Mouse (Mus musculus) R1 (cell line): ENCODE data around the gene Ppil1.
A peak's percentile ranks its signal among the peaks of the same experiment; 100 is the strongest.
"Not testable (repeated sequence)": the region's sequence is repeated elsewhere in the genome, so short reads cannot be mapped to it uniquely, and the experiment has no call there.

Experiments
- DNase-seq: peaks from one replicate; pipeline ENCODE4 v3.0.0-alpha.2; 2018; ENCODE audit warnings: low read depth, low spot score

The Ppil1 gene

DNA sequence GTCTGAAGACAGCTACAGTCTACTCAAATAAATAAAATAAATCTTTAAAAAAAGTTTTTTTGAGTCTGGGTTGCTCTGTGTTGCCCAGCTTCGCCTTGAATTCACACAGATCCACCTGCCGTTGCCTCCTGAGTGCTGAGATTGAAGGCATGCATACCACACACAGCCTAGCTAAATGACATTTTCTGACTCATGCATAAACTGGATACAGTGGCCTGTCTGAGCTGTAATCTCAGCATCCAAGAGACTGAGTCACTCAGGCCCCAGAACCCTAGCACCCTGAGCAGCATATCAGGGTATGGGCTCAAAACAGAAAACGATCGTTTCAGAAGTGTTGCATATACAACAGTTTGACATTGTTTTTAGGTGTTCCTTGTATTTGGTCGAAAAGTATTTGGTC lies 17.6 kb upstream of the Ppil1 start:
- DNase-seq = no peak

DNA sequence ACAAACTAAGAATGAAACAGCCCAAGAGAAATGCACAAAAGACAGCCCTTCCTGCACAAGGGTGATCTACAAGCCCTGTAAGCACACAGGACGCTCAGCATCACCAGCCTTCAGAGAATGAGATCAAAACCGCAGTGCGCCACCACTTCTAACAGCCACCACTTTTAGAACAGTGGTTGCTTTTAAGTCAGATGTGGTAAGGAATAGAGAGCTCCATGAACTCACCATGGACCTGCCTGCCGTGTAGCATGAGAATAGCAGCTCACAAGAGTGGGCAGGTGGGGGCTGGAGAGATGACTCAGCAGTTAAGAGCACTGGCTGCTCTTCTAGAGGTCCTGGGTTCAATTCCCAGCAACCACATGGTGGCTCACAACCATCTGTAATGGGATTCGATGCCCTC lies 16.4 kb upstream of the Ppil1 start:
- peak; percentile 63 for DNase-seq

DNA sequence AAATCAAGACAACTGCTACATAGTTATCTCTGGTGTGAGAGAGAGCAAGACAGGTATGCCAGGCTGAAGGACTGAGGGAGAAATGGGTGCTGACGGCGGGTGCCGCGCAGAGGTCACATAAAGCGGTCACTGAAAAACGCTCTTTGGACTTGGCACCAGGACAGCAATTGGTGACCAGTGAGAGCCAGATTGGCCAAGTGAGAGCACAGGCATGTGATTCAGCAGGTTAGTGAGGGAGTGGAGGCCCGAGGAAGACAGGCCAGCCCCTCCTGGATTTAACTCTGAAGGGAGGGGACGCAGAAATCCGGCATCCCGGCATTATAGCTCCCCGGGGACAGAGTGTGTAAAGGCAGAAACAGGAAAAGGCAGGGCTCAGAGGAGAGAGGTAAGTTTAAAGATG lies 9.9 kb upstream of the Ppil1 start:
- no peak for DNase-seq

DNA sequence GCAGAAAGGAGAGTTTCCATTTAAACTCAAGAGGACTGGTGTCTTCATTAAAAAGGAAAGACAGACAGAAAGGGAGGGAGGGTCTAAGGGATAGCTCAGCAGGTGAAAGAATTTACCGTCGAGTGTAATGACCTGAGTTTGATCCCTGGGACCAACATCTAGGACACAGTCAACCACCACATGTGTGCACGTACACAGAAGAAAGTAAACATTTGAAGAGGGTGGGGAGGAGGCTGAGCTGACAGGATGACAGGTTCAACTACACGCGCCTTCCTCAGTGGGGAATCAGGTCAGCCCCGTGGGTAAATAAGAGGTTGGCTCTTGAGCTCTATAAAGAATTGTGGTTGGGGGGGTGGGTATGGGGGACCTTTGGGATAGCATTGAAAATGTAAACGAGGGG lies 9.2 kb upstream of the Ppil1 start:
- no peak for DNase-seq

DNA sequence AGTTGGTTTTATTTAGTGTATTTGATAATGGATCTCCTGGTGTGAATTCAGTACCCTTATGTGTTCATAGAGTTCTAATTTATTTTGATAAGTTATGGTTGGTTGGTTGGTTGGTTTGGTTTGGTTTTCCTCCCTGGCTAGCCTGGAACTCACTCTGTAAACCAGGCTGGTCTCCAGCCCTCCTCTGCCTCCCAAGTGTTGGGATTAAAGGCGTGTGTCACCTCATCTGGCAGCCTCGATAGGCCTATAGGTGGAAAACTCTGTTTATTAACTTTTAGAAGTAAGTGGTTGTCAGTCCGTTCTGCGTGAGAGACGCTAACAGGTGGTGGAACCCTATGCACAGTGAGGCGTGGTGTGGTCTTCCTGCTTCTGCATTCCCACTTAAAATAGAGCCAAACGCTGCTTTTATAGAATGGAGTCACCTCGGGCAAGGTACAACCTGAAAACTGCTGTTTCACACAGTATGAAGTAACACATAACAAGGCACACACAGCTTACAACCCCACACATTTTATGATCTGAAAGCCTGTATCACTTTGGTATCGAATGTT lies 6.2 kb upstream of the Ppil1 start:
- DNase-seq = no peak

DNA sequence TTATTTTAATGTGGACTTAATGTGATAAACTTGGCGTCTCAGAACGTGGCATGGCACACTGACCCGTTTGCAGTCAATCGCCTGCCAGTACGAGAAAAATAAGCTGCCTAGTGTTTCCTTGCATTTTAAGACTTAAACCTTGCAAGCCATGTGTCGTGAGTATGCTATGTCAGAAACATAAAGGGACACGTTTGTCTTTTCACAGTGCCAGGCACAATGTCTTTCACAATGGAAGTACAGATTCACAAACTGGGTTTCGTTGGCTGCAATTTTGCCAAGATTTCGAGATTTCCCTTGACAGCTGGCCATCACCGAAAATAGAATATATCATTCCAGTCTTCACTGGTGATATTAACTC lies 5.3 kb upstream of the Ppil1 start:
- DNase-seq = no peak

DNA sequence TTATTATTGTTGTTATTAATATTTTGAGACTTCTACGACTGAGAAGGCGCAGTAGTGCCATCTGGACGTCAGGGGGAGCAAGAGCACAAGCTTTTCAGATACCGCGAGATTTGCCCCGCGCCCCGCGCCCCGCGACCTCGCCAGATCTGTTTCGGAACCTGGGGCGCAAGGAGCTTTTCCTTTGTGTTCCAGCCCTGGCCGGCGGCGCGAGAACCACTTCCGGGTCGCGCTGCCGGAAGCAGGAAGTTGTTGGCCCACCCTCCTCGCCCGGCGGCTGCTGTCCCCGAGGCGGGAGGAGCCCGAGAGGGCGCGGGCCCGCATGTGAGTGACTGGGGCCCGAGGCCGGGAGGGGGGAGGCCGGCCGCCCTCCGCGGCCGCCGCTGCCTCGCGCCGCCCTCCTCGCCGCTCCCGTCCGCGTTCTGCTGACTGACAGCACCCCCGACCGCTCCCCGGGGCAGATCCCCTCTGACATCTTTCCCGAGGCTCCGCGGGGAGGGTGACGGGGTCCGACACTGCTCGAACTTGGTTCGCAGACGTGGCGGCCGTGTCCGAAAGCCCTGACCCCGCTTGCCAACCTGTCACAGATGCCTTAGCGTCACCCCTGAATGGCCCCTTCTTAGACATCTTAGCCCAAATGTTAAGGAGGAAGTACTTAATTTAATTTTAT lies 4.8 kb upstream of the Ppil1 start, which contains the start of gene BC004004:
BC004004 (plus strand) TSS at position 107 of the 667 bp plus-strand sequence.
- peak; percentile 97 for DNase-seq

DNA sequence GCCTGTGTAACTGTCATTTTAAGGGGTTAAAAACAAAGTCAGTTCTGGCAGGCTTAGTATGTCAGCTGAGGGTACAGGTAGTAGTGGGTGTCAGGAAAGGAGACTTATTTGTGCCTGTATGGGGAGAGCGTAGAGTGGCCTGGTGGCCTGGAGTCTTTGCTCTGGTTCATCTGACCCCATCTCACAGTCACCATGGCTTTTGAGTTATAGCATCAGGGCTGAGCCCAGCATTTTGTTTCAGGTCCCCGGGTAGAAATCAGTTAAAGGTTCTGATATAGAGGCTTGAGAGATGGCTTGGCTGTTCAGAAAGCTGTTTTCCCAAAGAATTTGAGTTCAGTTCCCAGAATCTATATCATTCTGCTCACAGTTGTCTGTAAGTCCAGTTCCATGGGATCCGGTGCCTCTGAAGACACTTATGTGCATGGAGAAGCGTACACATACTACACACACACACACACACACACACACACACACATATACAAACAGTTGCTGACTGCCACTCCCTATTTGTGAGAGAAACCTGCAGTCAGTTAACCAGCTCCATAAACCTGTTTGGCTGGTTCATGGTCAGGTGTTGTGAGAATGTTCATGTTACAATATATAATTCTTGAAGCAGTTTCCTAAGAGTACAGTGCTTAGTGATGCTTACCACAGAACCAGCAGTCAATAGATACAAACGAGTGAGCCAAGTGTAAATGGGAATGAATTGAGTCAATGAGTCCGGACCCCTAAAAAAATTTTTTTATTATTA lies 4.1 kb upstream of the Ppil1 start:
- DNase-seq = no peak

DNA sequence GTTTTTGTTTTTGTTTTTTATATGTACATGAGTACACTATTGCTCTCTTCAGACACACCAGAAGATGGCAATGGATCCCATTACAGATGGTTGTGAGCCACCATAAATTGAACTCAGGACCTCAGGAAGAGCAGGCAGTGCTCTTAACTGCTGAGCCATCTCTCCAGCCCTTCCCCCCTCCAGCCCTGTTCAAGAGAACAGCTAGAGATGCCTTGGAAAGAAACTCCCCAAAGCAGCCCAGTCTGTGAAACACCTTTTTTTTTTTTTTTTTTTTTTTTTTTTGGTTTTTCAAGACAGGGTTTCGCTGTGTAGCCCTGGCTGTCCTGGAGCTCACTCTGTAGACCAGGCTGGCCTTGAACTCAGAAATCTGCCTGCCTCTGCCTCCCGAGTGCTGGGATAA lies 3.1 kb upstream of the Ppil1 start:
- DNase-seq = not testable (repeated sequence)

DNA sequence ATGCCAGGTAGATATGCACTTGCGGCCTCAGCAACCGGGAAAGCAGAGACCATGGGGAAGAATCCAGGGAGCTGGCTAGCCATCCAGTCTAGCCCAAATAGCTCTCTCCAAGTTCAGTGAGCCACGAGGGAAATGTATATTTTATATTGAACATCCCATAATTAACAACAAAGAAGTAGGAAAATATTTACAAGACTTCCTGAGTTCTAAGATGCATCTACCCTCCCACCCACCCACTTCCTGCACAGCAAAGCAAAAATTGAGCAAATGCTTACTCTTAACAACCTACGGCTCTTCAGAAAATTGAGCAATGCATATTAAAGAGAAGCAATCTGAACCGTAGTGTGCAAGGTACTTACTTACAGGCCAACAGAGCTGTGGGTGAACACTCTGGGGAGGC lies 774 bp upstream of the Ppil1 start:
- DNase-seq = no peak

DNA sequence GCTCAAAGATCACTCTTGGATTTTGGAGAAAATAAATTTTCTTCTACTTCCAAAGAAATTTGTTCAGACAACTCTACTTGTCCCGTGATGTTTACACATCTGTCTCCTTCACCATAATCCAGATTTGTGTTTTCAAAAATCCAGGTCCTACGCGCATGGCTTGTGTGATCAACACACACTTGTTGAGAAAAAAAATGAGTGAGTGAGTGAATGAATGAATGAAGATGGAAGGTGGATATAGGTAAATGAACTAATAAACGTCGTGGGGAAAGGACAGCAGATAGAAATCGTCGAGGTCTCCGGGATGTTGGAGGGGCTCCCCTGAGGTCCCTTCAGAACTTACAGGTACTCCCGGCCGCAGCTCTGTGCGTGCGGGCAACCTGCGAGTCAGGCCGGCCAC lies 569 bp downstream of the Ppil1 start:
- no peak for DNase-seq

DNA sequence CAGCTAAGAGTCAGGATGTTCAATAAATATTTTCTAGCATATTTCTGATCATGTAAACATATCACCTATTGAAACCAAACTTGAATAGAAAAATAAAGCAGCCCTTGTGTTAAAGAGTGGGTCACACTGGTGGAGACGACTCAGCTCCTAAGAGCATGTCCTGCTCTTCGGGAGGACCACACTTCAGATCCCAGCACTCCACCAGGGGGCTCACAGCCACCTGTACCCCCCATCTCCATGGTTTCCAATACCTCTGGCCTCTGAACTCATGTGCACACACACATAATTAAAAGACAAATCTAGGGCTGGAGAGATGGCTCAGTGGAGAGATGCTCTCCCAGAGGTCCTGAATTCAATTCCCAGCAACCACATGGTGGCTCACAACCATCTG lies 1.7 kb downstream of the Ppil1 start:
- DNase-seq = peak; percentile 53

DNA sequence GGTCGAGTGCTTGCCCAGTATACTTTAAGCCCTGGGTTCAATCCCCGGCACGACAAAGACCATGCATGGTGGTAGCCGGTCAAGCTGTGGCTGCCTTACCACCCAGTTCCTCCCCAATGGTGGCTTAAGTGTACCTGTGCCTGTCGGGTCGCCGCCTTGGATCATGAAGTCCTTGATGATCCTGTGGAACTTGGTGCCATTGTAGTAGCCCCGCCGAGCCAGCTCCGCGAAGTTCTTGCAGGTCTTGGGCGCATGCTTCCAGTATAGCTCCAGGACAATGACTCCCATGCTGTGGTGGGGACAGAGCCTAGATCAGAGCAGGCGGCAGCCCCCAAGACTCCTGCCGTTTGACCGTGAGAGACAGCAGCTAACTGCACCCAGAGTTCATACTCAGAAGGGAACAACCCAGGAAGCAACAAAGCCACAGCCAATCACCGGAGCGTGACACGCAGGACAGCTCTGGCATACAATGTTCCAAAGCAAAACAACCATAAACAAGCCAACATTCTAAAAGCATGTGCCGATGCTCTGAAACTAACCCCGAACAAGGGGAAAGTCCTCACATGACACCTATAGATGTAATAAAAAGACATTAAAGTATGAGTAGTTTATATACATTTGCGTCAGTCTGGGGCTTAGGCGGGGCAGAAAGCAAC lies 2.3 kb downstream of the Ppil1 start:
- no peak for DNase-seq

DNA sequence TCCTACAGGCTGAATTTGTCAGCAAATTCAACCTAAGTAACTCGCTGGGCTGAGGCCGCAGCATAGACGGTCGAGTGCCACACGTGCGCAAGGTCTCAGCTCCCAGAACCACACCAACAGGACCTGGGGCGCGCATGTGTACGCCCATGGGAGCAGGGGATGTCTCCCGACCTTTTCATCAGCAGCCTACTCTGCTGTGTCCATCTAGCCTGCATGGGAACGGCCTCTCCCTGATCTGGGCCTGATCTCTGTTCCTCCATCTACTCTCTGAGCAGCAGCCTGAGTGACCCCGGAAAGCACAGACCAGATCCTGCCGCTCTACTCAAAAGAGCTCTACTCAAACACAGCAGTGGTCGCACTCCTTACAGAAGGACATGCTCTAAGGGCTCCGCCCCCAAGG lies 3.5 kb downstream of the Ppil1 start:
- no peak for DNase-seq

DNA sequence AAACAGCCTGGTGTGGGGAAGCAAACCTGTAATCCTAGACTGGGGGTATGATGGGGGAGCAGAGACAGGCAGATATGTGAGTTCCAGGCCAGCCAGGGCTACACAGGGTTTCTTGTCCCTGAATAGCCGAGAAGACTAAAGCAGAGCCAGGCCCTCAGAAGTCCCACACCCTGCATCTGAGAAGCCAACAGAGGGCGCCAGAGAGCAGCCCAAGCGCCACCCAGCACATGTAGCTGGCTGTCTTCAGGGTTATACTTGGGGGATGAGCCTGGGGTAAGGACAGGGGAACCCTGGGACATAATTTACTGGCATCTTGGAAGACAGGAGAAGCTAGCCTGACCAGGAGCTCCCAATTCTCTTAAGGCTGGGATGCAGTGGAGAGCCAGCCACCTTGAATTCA lies 4.5 kb downstream of the Ppil1 start:
- peak; percentile 84 for DNase-seq

DNA sequence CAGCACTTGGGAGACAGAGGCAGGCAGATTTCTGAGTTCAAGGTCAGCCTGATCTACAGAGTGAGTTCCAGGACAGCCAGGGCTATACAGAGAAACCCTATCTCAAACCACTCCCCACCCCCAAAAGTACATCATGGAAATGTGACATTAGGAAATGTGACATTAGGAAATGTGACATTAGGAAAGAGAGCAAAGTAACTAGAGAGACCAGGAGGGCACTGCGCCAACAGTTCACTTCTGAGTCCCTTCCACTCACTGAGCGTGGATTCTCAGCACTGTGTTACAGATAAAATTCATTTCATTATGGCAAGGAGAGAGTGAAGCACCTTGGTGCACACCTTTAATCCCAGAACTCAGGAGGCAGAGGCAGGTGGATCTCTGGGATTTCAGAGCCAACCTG lies 5.1 kb downstream of the Ppil1 start:
- DNase-seq = no peak

DNA sequence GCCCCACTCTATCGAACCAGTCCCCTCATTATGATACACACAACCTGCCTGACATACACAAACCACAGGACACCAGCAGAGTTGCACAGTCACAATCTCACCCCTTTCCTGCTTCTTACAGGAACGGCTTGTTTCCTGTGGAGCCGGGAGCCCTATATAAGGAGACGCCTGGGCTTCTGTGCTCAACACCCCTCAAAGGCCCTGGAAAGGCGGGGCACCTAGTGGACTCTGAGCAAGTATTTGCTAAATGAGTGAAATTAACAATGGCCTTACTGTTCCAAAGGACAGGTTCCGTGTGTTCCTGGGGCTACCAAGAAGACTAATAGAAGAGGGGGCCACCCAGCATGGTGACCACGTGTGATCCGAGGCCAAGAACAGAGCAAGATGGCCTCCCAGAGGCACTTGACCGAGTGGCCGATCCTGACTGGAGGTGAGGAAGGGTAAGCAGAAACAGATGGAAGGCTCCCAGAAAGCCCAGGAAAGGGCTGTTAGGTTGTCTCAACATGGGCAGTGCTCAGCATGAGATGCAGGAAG lies 5.9 kb downstream of the Ppil1 start:
- DNase-seq = no peak

DNA sequence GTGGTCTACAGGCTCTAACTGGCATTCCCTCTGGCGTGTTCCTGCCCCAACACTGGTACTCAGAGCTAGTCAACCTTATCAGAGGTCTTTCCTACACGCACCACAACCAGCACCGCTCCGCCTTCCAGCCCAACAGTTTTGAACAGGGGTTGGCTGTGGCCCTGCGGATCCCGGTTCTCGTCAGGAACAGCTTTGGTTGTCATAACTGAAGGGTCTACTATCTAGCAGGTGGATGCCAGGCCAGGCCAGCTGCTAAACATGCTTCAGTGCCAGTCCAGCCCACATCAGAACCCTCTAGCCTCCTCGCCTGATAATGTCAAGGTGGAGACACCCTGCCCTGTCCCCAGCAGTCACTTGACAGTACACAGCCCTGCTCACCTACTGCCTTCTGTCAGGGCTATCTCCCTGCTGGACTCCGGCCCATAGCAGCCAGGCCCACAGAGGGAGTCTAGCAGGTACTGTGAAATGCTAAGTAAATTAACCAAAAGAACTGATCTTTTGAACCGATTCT lies 6.9 kb downstream of the Ppil1 start:
- DNase-seq = no peak

DNA sequence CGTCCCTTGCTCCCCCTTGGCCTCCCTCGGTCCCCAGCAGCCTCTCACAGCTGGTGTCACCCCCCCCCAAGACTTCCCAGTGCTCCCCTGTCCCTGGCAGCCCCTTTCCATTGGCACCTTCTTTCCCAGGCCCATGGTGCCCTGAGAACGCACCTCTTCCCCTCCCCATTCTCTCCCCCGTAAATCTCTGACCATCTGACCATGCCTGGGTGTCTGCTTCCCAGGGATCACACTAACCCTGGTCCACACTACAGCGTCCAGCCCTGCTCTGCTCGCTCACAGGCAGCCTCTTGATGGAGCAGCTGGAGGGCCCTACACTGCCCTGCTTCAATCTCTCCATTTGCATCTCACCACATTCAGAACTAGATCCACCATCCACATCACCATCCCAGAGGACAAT lies 7.5 kb downstream of the Ppil1 start:
- no peak for DNase-seq

DNA sequence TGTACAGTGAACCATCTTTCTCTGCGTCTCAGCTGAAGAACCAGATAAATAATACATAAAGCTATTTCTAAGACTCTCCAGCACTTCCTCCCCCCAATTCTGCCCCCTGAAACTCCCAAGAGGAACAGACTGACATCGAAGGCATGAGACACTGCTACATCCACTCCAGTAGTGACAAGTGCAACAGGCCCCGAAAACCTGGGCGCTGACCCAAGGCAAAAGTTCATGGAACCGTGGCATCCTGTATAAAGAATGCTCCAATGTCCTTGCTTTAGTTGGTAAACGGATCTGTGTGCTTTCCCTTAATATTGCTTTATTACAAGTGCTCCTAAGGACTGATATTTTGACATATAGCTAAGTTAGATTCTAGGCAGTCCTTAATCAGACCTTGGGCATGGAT lies 9.2 kb downstream of the Ppil1 start:
- DNase-seq = not testable (repeated sequence)

DNA sequence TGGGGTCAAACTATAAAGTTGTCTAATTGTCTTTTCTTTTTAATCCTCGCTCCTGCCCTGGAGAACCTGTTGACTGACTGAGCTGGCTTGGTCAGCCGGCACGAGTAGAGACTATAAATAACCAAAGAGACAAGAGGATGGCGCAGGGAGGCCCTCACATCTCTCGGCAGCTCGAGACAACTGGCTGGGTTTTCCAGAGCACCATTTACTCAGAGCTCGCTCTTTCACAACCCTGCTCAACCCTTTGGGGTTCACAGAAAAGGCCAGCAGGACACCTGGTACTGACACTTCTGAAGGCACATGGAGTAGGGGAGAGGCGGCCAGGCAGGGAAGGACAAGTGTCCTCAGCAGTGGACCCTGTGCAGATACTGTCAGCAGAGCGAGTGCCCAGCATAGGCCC lies 10.3 kb downstream of the Ppil1 start:
- DNase-seq = no peak

DNA sequence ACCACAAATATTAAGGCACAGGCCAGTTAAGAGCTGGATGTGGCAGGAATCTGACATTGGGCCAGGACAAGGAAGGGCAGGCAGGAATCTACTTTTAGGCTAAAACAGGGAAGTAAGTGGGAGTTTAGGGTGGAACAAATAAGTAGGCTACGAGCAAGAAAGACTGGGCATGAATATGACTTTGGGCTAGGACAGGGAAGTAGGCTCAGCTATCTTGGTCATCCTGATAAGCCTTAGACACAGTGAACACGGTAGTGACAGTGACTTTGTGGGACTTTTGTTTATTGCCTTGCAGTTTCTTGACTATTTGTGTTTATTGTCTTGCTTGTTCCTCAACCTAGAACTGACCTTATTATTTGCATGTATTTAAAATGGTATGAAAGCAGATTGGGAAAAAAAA lies 10.8 kb downstream of the Ppil1 start:
- DNase-seq = no peak
